Mouse (Mus musculus) heart, postnatal 4 days (tissue): ENCODE data around the gene Pcsk5. TPM values are rescaled to one million over a fixed set of nuclear protein-coding genes. Genes with fewer than 3 reads are reported as not detected.

Experiments used
- DNase-seq: peaks from one replicate; pipeline ENCODE4 v3.0.0; 2021
- total RNA-seq, 2 experiments: library from RNA; stranded (reverse); gene quantifications; 2 replicates each; pipeline ENCODE4 v1.2.3; 2021

The Pcsk5 gene
- total RNA-seq, 2 experiments from 2014 or later = 8.2 to 8.8 TPM

DNA sequence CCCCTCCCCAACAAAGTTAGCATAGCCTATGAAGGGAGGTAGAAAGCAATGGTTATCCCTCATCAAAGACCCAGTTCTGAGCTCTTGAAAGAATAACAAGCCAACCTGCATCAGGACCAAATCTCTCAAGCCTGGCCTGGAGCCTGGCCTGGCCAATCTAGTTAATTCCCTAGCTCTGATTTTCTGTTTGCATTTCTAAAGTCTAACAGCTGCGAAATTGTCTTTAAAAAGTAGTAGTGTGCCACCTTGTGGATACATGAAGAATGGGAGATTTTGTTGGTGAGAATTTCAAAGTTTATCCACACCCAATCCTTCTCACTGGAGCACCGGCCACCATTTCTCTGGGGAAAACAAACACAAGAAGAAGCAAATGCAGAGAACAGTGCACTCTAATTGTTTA lies 449.0 kb downstream of the Pcsk5 start:
- DNase-seq = no peak

GRCm38 (mm10) chr19:17386424-17386823 lies 451.0 kb downstream of the Pcsk5 start:
- no peak for DNase-seq

- DNase-seq = no peak
Measured at GRCm38 (mm10) chr19:17385426-17385825, 452.0 kb downstream of the Pcsk5 start.

- no peak for DNase-seq
Measured at GRCm38 (mm10) chr19:17385022-17385421, 452.4 kb downstream of the Pcsk5 start.

DNA sequence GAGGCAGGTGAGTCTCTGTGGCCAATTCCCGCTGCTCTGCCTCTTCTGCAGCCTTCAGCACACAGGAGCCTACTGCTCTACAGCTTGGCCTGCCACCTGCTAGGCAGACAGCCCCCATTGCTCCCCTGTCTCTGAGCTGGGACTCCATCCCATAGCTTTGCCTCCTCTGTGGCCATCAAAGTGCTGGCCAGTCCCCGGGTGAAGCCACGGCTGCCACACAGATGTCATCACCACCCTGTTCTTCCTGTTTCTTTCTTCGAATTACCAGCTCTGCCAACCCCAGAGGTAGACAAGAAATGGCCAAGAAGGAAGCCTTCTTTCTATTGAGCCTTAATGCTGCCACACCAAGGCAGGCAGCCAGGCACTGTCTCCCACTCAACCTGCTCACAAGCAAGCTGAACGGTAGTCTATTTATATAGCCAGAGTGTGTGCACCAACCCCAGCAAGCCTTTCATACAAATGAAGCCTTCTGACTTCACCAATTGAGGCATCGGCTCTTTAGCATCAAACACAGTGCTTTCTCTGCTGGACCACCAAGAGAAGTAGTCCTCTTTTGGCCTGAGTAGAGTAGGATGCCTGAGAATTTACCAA lies 454.5 kb downstream of the Pcsk5 start:
- DNase-seq = no peak
